Mouse (Mus musculus) limb, embryonic 14.5 days (tissue): ENCODE data around the gene Gbx2. TPM values are rescaled to one million over a fixed set of nuclear protein-coding genes. Genes with fewer than 3 reads are reported as not detected.

ENCODE experiments used
- ATAC-seq: fragments of 200-750 bp; cut with Nextera tagmentation; 2 replicates; pipeline ENCODE4 v1.8.0; 2017; ENCODE audit warnings: low read depth, moderate number of reproducible peaks, moderate TSS enrichment; ENCODE audit not compliant: low FRiP score
- DNase-seq: peaks from one replicate; pipeline ENCODE4 v3.0.0-alpha.2; 2015; ENCODE audit warnings: low spot score
- H3K27ac ChIP-seq: fragments of 300-500 bp; sonication (generic); replicated peaks from 2 replicates; pipeline ENCODE4 v1.5.1; 2014; ENCODE audit warnings: low read depth, mild to moderate bottlenecking, low read length, moderate library complexity, mixed read lengths
- H3K27me3 ChIP-seq: fragments of 300-500 bp; sonication (generic); 2 replicates; pipeline ENCODE4 v1.6.1; 2014; ENCODE audit warnings: low read length, mixed read lengths; ENCODE audit not compliant: control insufficient read depth, insufficient read depth
- H3K36me3 ChIP-seq: fragments of 300-500 bp; sonication (generic); 2 replicates; pipeline ENCODE4 v1.6.1; 2014; ENCODE audit warnings: mild to moderate bottlenecking, low read length, moderate library complexity, mixed read lengths; ENCODE audit not compliant: control insufficient read depth, insufficient read depth
- H3K4me1 ChIP-seq: fragments of 300-500 bp; sonication (generic); 2 replicates; pipeline ENCODE4 v1.6.1; 2014; ENCODE audit warnings: antibody characterized with exemption, low read length, mixed read lengths; ENCODE audit not compliant: control insufficient read depth, insufficient read depth
- H3K4me2 ChIP-seq: fragments of 300-500 bp; sonication (generic); replicated peaks from 2 replicates; pipeline ENCODE4 v1.6.1; 2014; ENCODE audit warnings: low read depth, mild to moderate bottlenecking, low read length, moderate library complexity; ENCODE audit not compliant: severe bottlenecking
- H3K4me3 ChIP-seq: fragments of 300-500 bp; sonication (generic); replicated peaks from 2 replicates; pipeline ENCODE4 v1.5.1; 2014; ENCODE audit warnings: low read length
- H3K9ac ChIP-seq: fragments of 300-500 bp; sonication (generic); 2 replicates; pipeline ENCODE4 v1.6.1; 2014; ENCODE audit warnings: mild to moderate bottlenecking, low read depth, low read length, moderate library complexity; ENCODE audit not compliant: severe bottlenecking
- H3K9me3 ChIP-seq: fragments of 300-500 bp; sonication (generic); 2 replicates; pipeline ENCODE4 v1.6.1; 2016; ENCODE audit warnings: low read length; ENCODE audit not compliant: control insufficient read depth
- POLR2A ChIP-seq: fragments of 200-500 bp; IDR thresholded peaks from 2 replicates; pipeline ENCODE4 v1.8.0; 2012; ENCODE audit warnings: inconsistent platforms, mild to moderate bottlenecking, moderate library complexity, borderline replicate concordance; ENCODE audit not compliant: insufficient read depth, insufficient read length; ENCODE audit errors: extremely low read depth
- WGBS: fragments of 180-500 bp; shearing (Covaris S2); extraction: QIAGEN DNeasy Blood & Tissue Kit; methylation state at CpG from one replicate; pipeline ENCODE4 v1.1.7; 2014; 5-methylcytosine and 5-hydroxymethylcytosine counted together
- polyA plus RNA-seq, 2 experiments: library from polyadenylated mRNA; depleted of rRNA in 1 of 2; stranded (reverse) in 1 of 2; unstranded in 1 of 2; fragments of >200 nt; fragmentation: Nextera tagmentation in 1 of 2; extraction: Ambion mirVana in 1 of 2; gene quantifications; 2 replicates each; pipeline versions ENCODE4 v1.2.1 to v1.2.3; 2012 to 2014

The Gbx2 gene
- polyA plus RNA-seq, 2 experiments, result 0.17 to 0.21 TPM

DNA sequence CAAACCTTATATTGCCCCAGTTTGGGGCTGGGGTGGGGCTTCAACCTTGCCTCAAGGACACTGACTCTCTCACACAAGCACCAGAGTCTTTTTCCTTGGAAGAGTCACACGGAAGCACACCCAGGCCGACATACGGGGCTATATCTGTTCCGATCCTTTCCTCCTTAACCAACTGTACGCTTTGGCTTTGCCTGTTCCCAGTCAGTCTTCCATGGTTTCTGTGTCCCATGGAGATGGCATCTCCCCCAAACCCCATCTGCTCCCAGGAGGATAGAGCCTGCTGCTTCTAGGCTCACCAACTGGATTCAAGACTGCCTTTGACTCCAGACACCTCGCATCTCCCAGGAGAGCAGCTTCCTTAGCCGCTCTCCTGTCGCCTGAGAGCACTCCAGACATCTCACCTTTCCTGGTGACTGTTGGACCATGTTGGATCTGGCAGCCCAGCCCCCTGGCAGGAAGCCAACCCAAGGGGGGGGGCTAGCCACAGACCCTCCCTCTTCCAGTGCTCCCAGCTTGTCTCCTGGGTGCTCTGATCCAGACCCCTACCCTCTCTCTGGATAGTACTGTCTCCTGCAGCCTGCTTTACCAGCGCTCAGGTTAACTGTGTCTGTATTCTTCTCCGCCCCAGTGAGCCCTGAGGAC is 38.2 kb upstream of the Gbx2 start:
- peak overlapping the region; percentile 94; the same call in 1 of the 2 replicates for H3K4me2 ChIP-seq
- DNase-seq, result no peak
- H3K27ac ChIP-seq, result no peak overlapping the region
- ATAC-seq, result no peak
- H3K4me1 ChIP-seq, result no peaks in the 10 kb centered on the region
- 48% methylated on average over 10 of the region's 10 CpGs for WGBS
- no peaks in the 10 kb centered on the region for H3K9me3 ChIP-seq
- no peaks in the 10 kb centered on the region for H3K36me3 ChIP-seq
- no peak overlapping the region for H3K9ac ChIP-seq
- peaks cover 48% of the 10 kb centered on the region for H3K27me3 ChIP-seq
- TF ChIP-seq POLR2A, result no peak
- H3K4me3 ChIP-seq, result 0 out of 2 replicates have a peak overlapping the region, but pooled peaks have one; percentile 58

DNA sequence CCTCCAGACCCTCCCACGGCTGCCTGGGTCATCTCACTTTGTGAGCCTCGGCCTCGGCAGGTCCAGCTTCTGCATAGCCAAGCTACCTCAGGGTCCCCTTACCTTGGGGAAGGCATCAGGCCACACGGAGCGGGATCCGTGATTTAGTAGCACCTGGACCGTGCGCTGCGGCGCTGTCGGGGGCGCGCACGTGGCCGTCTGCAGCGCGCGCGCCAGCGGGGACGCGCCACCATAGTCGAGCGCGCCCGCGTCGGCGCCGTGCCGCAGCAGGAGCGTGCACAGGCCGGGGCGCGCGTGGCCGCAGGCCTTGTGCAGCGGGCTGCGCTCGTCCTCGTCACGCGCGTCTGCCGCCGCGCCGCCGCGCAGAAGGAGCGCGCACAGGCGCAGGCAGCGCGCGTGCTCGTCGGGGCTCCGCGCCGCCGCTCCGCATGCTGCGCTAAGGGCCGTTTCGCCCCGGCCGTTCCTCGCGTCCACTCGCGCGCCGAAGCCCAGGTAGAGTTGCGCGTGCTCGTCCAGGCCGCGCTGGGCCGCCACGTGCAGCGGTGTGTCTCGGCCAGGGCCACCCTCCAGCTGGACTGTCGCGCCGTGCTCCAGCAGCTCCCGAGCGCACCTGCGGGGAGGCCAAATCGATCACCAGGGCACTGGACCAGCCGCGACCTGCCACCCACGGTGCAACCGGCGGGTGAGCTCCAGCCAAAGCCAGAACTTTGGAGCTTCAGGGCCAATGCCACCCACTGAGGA is 37.3 kb upstream of the Gbx2 start:
- DNase-seq, result peak; percentile 54
- H3K4me3 ChIP-seq, result peak overlapping the region; percentile 58
- no peaks in the 10 kb centered on the region for H3K9me3 ChIP-seq
- no peaks in the 10 kb centered on the region for H3K36me3 ChIP-seq
- no peak overlapping the region for H3K27ac ChIP-seq
- no peaks in the 10 kb centered on the region for H3K4me1 ChIP-seq
- peak overlapping the region; percentile 94 for H3K4me2 ChIP-seq
- no peak for TF ChIP-seq POLR2A
- no peak for ATAC-seq
- 1% methylated on average over 55 of the region's 95 CpGs for WGBS
- H3K27me3 ChIP-seq, result peaks cover 48% of the 10 kb centered on the region
- peak overlapping the region; percentile 63 for H3K9ac ChIP-seq

DNA sequence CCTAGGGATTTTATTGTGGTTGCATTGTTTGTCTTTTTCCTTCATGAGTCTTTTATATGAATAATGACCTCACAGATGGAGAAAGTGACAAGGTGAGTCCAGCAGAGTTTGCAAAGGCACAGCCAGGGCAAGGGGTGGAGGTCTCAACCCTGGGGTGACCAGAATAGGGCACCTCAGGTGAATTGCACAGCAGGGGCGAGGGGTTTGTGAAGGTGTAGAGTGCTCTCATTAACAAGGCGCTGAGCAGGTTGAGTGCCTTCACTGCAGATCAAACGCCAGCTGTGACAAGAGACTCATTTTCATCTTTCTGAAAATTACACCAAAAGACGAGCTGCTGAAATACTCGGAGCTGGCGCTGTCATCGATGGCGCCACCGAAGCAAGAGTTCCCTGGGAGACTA is 36.6 kb upstream of the Gbx2 start:
- H3K27me3 ChIP-seq, result peaks cover 48% of the 10 kb centered on the region
- H3K4me3 ChIP-seq, result peak overlapping the region; percentile 58
- no peaks in the 10 kb centered on the region for H3K36me3 ChIP-seq
- DNase-seq (no peak), ATAC-seq (no peak)
- H3K9me3 ChIP-seq, result no peaks in the 10 kb centered on the region
- WGBS, result 16% methylated on average over 9 of the region's 9 CpGs
- H3K4me1 ChIP-seq, result no peaks in the 10 kb centered on the region
- no peak overlapping the region for H3K27ac ChIP-seq
- TF ChIP-seq POLR2A, result no peak
- H3K4me2 ChIP-seq, result peak overlapping the region; percentile 94
- H3K9ac ChIP-seq, result no peak overlapping the region

- Histone ChIP-seq H3K9ac (no peak overlapping the region), H3K27ac (no peak overlapping the region), H3K27me3 (peaks cover 28% of the 10 kb centered on the region), H3K4me2 (no peak overlapping the region), H3K4me1 (peaks cover 3% of the 10 kb centered on the region; the same call in 1 of the 2 replicates), H3K36me3 (no peaks in the 10 kb centered on the region), H3K4me3 (no peak overlapping the region), H3K9me3 (no peaks in the 10 kb centered on the region)
- TF ChIP-seq POLR2A, result no peak
- DNase-seq (no peak), ATAC-seq (no peak)
- 72% methylated on average over 12 of the region's 12 CpGs for WGBS
Observed at GRCm38 (mm10) chr1:89964426-89964825, 33.4 kb upstream of the Gbx2 start.

DNA sequence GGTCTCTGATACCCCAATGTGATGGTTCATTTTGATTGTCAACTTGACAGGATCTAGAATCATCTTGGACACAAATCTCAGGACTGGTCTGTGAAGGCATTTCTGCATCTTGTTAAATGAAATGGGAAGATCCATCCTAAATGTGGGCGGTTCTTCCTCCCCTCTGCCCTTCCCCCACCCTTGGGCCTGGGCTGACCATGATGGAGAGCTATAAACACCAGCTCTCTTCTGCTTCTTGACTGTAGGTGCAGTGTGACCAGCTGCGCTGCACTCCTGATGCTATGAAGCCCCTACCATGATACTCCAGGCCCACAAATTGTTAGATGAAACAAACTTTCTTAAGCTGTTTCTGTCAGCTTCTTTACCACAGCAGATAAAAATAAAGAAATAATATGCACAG is 32.3 kb upstream of the Gbx2 start:
- WGBS, result 82% methylated on average over 2 of the region's 2 CpGs
- peaks cover 16% of the 10 kb centered on the region for H3K27me3 ChIP-seq

More for the DNA sequence above, 32.3 kb upstream of the Gbx2 start:
- no peaks in the 10 kb centered on the region for H3K9me3 ChIP-seq
- no peak overlapping the region for H3K9ac ChIP-seq
- H3K4me3 ChIP-seq, result no peak overlapping the region
- no peak for TF ChIP-seq POLR2A
- peaks cover 3% of the 10 kb centered on the region; the same call in 1 of the 2 replicates for H3K4me1 ChIP-seq
- H3K27ac ChIP-seq, result no peak overlapping the region
- no peaks in the 10 kb centered on the region for H3K36me3 ChIP-seq
- ATAC-seq (no peak), DNase-seq (no peak)
- no peak overlapping the region for H3K4me2 ChIP-seq
